Mouse (Mus musculus): ENCODE data around the gene Vps39. TPM values are rescaled to one million over a fixed set of nuclear protein-coding genes. Genes with fewer than 3 reads are reported as not detected.

The Vps39 gene
- polyA plus RNA-seq, 1 experiment from 2014 or later, result 36.0 TPM

GRCm38 (mm10) chr2:120341741-120342140, 11.2 kb downstream of the Vps39 start:
- no peak for DNase-seq (ENCODE audit: low spot score)
- Histone ChIP-seq H3K27ac (no peak overlapping the region), H3K4me3 (no peak overlapping the region), H3K4me1 (replicated peaks) (no peaks in the 10 kb centered on the region), H3K9me3 (no peaks in the 10 kb centered on the region), H3K27me3 (ENCODE audit: insufficient read depth, poor library complexity, severe bottlenecking) (no peaks in the 10 kb centered on the region), H3K36me3 (peaks cover 95% of the 10 kb centered on the region)
- 95% methylated on average over 1 of the region's 1 CpGs for WGBS

GRCm38 (mm10) chr2:120337886-120338285, 15.1 kb downstream of the Vps39 start:
- H3K36me3 ChIP-seq, result peaks cover 94% of the 10 kb centered on the region
- H3K4me3 ChIP-seq, result no peak overlapping the region
- H3K27ac ChIP-seq, result no peak overlapping the region
- no peak for DNase-seq (ENCODE audit: low spot score)
- H3K4me1 ChIP-seq (replicated peaks), result no peaks in the 10 kb centered on the region
- 76% methylated on average over 2 of the region's 2 CpGs for WGBS
- H3K27me3 ChIP-seq (ENCODE audit: insufficient read depth, poor library complexity, severe bottlenecking), result no peaks in the 10 kb centered on the region
- no peaks in the 10 kb centered on the region for H3K9me3 ChIP-seq

- WGBS, result 92% methylated on average over 4 of the region's 4 CpGs
- Histone ChIP-seq H3K4me1 (replicated peaks) (no peaks in the 10 kb centered on the region), H3K4me3 (no peak overlapping the region), H3K36me3 (peaks cover 89% of the 10 kb centered on the region), H3K9me3 (no peaks in the 10 kb centered on the region), H3K27me3 (ENCODE audit: insufficient read depth, poor library complexity, severe bottlenecking) (no peaks in the 10 kb centered on the region), H3K27ac (no peak overlapping the region)
- DNase-seq (ENCODE audit: low spot score), result no peak
These were observed 21.4 kb downstream of the Vps39 start for GRCm38 (mm10) chr2:120331575-120331974.

- Histone ChIP-seq H3K36me3 (peaks cover 42% of the 10 kb centered on the region), H3K9me3 (no peaks in the 10 kb centered on the region), H3K4me1 (replicated peaks) (no peaks in the 10 kb centered on the region), H3K4me3 (no peak overlapping the region), H3K27me3 (ENCODE audit: insufficient read depth, poor library complexity, severe bottlenecking) (no peaks in the 10 kb centered on the region), H3K27ac (no peak overlapping the region)
- DNase-seq (ENCODE audit: low spot score), result no peak
- WGBS, result 80% methylated on average over 4 of the region's 4 CpGs
These were observed 37.9 kb downstream of the Vps39 start for GRCm38 (mm10) chr2:120315077-120315476.

- WGBS, result 94% methylated on average over 4 of the region's 4 CpGs
- H3K4me3 ChIP-seq, result no peak overlapping the region
These were observed 38.5 kb downstream of the Vps39 start for GRCm38 (mm10) chr2:120314487-120314886.

GRCm38 (mm10) chr2:120313976-120314375, 39.0 kb downstream of the Vps39 start, which contains the start of gene Pla2g4f:
Gene Pla2g4f, minus strand, starts transcription at chr2:120314165.
- no peak for DNase-seq (ENCODE audit: low spot score)
- Histone ChIP-seq H3K27me3 (ENCODE audit: insufficient read depth, poor library complexity, severe bottlenecking) (no peaks in the 10 kb centered on the region), H3K4me3 (no peak within 1 kb of the TSS), H3K9me3 (no peaks in the 10 kb centered on the region), H3K4me1 (replicated peaks) (no peaks in the 10 kb centered on the region), H3K36me3 (peaks cover 33% of the 10 kb centered on the region), H3K27ac (no peak within 1 kb of the TSS)
- WGBS, result 72% methylated on average over 3 of the region's 3 CpGs

More at GRCm38 (mm10) chr2:120314487-120314886, 38.5 kb downstream of the Vps39 start:
- Histone ChIP-seq H3K4me1 (replicated peaks) (no peaks in the 10 kb centered on the region), H3K9me3 (no peaks in the 10 kb centered on the region), H3K27ac (no peak overlapping the region), H3K27me3 (ENCODE audit: insufficient read depth, poor library complexity, severe bottlenecking) (no peaks in the 10 kb centered on the region), H3K36me3 (peaks cover 38% of the 10 kb centered on the region)
- no peak for DNase-seq (ENCODE audit: low spot score)

- WGBS, result 88% methylated on average over 7 of the region's 7 CpGs
- no peak overlapping the region for H3K4me3 ChIP-seq
- no peaks in the 10 kb centered on the region for H3K4me1 ChIP-seq (replicated peaks)
- no peaks in the 10 kb centered on the region for H3K27me3 ChIP-seq (ENCODE audit: insufficient read depth, poor library complexity, severe bottlenecking)
- H3K9me3 ChIP-seq, result no peaks in the 10 kb centered on the region
- DNase-seq (ENCODE audit: low spot score), result no peak
- no peak overlapping the region for H3K27ac ChIP-seq
- H3K36me3 ChIP-seq, result peaks cover 17% of the 10 kb centered on the region
These were observed 40.6 kb downstream of the Vps39 start for GRCm38 (mm10) chr2:120312276-120312825.

- H3K4me3 ChIP-seq, result no peak overlapping the region
- 42% methylated on average over 3 of the region's 3 CpGs for WGBS
- no peaks in the 10 kb centered on the region for H3K9me3 ChIP-seq
These were observed 48.8 kb downstream of the Vps39 start for GRCm38 (mm10) chr2:120304113-120304512.

GRCm38 (mm10) chr2:120301076-120301475, 51.9 kb downstream of the Vps39 start:
- H3K36me3 ChIP-seq, result no peaks in the 10 kb centered on the region
- WGBS, result 89% methylated on average over 6 of the region's 6 CpGs
- DNase-seq (ENCODE audit: low spot score), result no peak
- no peak overlapping the region for H3K27ac ChIP-seq
- no peak overlapping the region for H3K4me3 ChIP-seq
- no peaks in the 10 kb centered on the region for H3K27me3 ChIP-seq (ENCODE audit: insufficient read depth, poor library complexity, severe bottlenecking)
- H3K4me1 ChIP-seq (replicated peaks), result 0 out of 2 replicates have a peak, but pooled peaks cover 3% of the 10 kb centered on the region
- no peaks in the 10 kb centered on the region for H3K9me3 ChIP-seq

More at GRCm38 (mm10) chr2:120304113-120304512, 48.8 kb downstream of the Vps39 start:
- Histone ChIP-seq H3K4me1 (replicated peaks) (no peaks in the 10 kb centered on the region), H3K27me3 (ENCODE audit: insufficient read depth, poor library complexity, severe bottlenecking) (no peaks in the 10 kb centered on the region), H3K36me3 (no peaks in the 10 kb centered on the region), H3K27ac (no peak overlapping the region)
- no peak for DNase-seq (ENCODE audit: low spot score)

GRCm38 (mm10) chr2:120299866-120300265, 53.1 kb downstream of the Vps39 start:
- no peaks in the 10 kb centered on the region for H3K27me3 ChIP-seq (ENCODE audit: insufficient read depth, poor library complexity, severe bottlenecking)
- 0 out of 2 replicates have a peak, but pooled peaks cover 7% of the 10 kb centered on the region for H3K4me1 ChIP-seq (replicated peaks)
- no peaks in the 10 kb centered on the region for H3K9me3 ChIP-seq
- H3K36me3 ChIP-seq, result no peaks in the 10 kb centered on the region
- H3K27ac ChIP-seq, result no peak overlapping the region
- 84% methylated on average over 4 of the region's 4 CpGs for WGBS
- H3K4me3 ChIP-seq, result no peak overlapping the region
- DNase-seq (ENCODE audit: low spot score), result no peak

GRCm38 (mm10) chr2:120296160-120296559, 56.8 kb downstream of the Vps39 start:
- WGBS, result 14% methylated on average over 2 of the region's 2 CpGs
- no peak for DNase-seq (ENCODE audit: low spot score)
- H3K9me3 ChIP-seq, result no peaks in the 10 kb centered on the region
- H3K4me1 ChIP-seq (replicated peaks), result peaks cover 12% of the 10 kb centered on the region; the same call in 1 of the 2 replicates
- H3K36me3 ChIP-seq, result no peaks in the 10 kb centered on the region
- no peaks in the 10 kb centered on the region for H3K27me3 ChIP-seq (ENCODE audit: insufficient read depth, poor library complexity, severe bottlenecking)
- H3K4me3 ChIP-seq, result no peak overlapping the region
- H3K27ac ChIP-seq, result no peak overlapping the region

- Histone ChIP-seq H3K4me3 (no peak overlapping the region), H3K27ac (no peak overlapping the region), H3K4me1 (replicated peaks) (peaks cover 12% of the 10 kb centered on the region; the same call in 1 of the 2 replicates), H3K9me3 (no peaks in the 10 kb centered on the region), H3K36me3 (no peaks in the 10 kb centered on the region), H3K27me3 (ENCODE audit: insufficient read depth, poor library complexity, severe bottlenecking) (no peaks in the 10 kb centered on the region)
- 83% methylated on average over 9 of the region's 9 CpGs for WGBS
- DNase-seq (ENCODE audit: low spot score), result no peak
These were observed 61.4 kb downstream of the Vps39 start for GRCm38 (mm10) chr2:120291471-120292078.

- no peaks in the 10 kb centered on the region for H3K36me3 ChIP-seq
- no peak within 1 kb of the TSS for H3K4me3 ChIP-seq
- no peaks in the 10 kb centered on the region for H3K9me3 ChIP-seq
- H3K27me3 ChIP-seq (ENCODE audit: insufficient read depth, poor library complexity, severe bottlenecking), result no peaks in the 10 kb centered on the region
- no peak within 1 kb of the TSS for H3K27ac ChIP-seq
- H3K4me1 ChIP-seq (replicated peaks), result no peaks in the 10 kb centered on the region
- DNase-seq (ENCODE audit: low spot score), result no peak
- WGBS, result 75% methylated on average over 5 of the region's 5 CpGs
These were observed 63.9 kb downstream of the Vps39 start, which contains the start of gene Pla2g4d for GRCm38 (mm10) chr2:120288995-120289394. Gene Pla2g4d, minus strand, starts transcription at chr2:120289197.
